Mouse (Mus musculus) heart, postnatal 0 days (tissue): ENCODE measurements at regions not wholly inside any gene's neighbourhood (a gene's known extent, or its start where the extent isn't known, plus 50 kb on each side); places are given as distances from the start of the nearest gene placed in this dataset.

Source experiments
- ATAC-seq: fragments of 200-750 bp; cut with Nextera tagmentation; 2 replicates; pipeline ENCODE4 v1.8.0; 2017; ENCODE audit warnings: low read depth, moderate number of reproducible peaks, moderate library complexity; ENCODE audit not compliant: insufficient read depth
- DNase-seq: peaks from one replicate; pipeline ENCODE4 v3.0.0-alpha.2; 2016; ENCODE audit warnings: low spot score
- H3K27ac ChIP-seq: fragments of 300-500 bp; sonication (generic); 2 replicates; pipeline ENCODE4 v1.5.1; 2014; ENCODE audit warnings: low read depth, mild to moderate bottlenecking
- H3K27me3 ChIP-seq: fragments of 300-500 bp; sonication (generic); 2 replicates; pipeline ENCODE4 v1.6.1; 2014; ENCODE audit warnings: low read length, mixed read lengths; ENCODE audit not compliant: control insufficient read depth, insufficient read depth
- H3K36me3 ChIP-seq: fragments of 300-500 bp; sonication (generic); replicated peaks from 2 replicates; pipeline ENCODE4 v1.6.1; 2014; ENCODE audit warnings: low read length, mixed read lengths; ENCODE audit not compliant: control insufficient read depth, insufficient read depth
- H3K4me1 ChIP-seq: fragments of 300-500 bp; sonication (generic); 2 replicates; pipeline ENCODE4 v1.6.1; 2014; ENCODE audit warnings: antibody characterized with exemption; ENCODE audit not compliant: control insufficient read depth, insufficient read depth
- H3K4me2 ChIP-seq: fragments of 300-500 bp; sonication (generic); 2 replicates; pipeline ENCODE4 v1.6.1; 2014; ENCODE audit warnings: low read depth, mild to moderate bottlenecking, low read length, moderate library complexity
- H3K4me3 ChIP-seq: fragments of 300-500 bp; sonication (generic); 2 replicates; pipeline ENCODE4 v1.5.1; 2014; ENCODE audit warnings: low read depth, low read length
- H3K9ac ChIP-seq: fragments of 300-500 bp; sonication (generic); replicated peaks from 2 replicates; pipeline ENCODE4 v1.6.1; 2014; ENCODE audit warnings: low read depth, low read length, mixed read lengths
- H3K9me3 ChIP-seq: fragments of 300-500 bp; sonication (generic); replicated peaks from 2 replicates; pipeline ENCODE4 v1.6.1; 2016; ENCODE audit warnings: low read length; ENCODE audit not compliant: control insufficient read depth
- CTCF ChIP-seq: IDR thresholded peaks from 2 replicates; pipeline ENCODE4 v1.5.1; 2016; ENCODE audit warnings: antibody characterized with exemption, control low read depth, low read depth
- EP300 ChIP-seq: IDR thresholded peaks from 2 replicates; pipeline ENCODE4 v1.6.1; 2016; ENCODE audit warnings: antibody characterized with exemption, low read depth
- WGBS: fragments of 180-500 bp; shearing (Covaris S2); extraction: QIAGEN DNeasy Blood & Tissue Kit; methylation state at CpG from one replicate; pipeline ENCODE4 v1.1.7; 2014; 5-methylcytosine and 5-hydroxymethylcytosine counted together

DNA sequence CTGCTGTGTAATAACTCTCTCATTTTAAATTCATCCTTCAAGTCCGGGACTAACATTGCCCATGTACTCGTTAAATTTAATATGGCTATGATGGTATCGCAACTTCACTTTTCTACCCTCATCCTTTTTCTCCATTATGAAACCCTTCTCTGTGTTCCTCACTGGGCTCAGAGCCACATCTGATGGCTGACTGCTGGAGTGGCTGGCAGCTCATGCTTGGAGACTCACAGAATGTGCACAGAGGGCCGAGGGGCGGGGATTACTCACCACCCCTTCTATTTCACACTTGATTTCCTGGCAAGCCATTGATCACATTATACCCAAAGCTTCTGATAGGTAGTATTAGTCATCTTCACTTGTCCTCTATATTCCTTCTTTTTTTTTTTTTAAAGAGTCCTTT, 81.1 kb upstream of the Vwde start:
- 87% methylated on average over 5 of the region's 5 CpGs for WGBS
- TF ChIP-seq CTCF, result no peak
- no peak for TF ChIP-seq EP300
- ATAC-seq, result no peak

DNA sequence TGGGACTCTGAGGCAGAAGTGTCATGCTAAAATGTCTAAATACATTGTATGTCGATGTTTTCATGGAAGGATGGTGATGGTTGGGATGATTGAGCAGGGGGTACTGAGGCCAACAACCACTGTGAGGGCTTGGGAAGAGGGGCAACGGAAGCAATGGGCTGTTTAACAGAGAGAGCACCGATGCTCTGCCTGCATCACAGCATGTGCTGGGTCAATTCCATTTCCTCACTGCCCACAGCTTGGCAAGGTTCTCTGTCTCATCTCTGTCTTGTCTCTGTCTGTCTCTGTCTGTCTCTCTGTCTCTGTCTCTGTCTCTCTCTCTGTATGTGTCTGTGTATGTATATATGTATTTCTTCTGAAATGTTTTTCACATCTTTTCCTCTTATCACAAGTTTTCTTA, 73.4 kb upstream of the Vwde start:
- 74% methylated on average over 3 of the region's 3 CpGs for WGBS
- no peak for DNase-seq

More for the DNA sequence above, 81.1 kb upstream of the Vwde start:
- Histone ChIP-seq H3K4me2 (no peak overlapping the region), H3K27ac (no peak overlapping the region), H3K4me1 (no peaks in the 10 kb centered on the region), H3K27me3 (no peaks in the 10 kb centered on the region), H3K9me3 (no peaks in the 10 kb centered on the region), H3K36me3 (no peaks in the 10 kb centered on the region), H3K4me3 (no peak overlapping the region), H3K9ac (no peak overlapping the region)
- DNase-seq, result no peak

DNA sequence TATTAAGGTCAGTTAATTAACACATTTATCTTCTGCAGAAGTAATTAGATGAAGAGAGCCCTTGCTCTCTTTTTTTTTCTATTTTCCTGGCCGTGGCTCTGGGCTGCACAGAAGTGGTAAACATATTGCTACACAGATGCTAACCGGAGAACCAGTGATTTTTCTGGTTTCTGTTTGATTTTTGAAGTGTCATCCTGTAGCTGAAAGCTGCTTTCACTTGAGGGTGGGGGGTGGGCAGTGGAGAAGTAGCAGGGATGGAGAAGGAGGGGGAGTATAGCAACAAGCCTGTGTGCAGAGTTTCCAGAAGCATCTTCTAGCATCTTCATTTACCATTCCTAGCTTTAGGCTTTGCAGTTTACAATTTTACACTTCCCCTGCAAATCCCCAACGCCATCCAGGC, 72.3 kb upstream of the Vwde start:
- no peaks in the 10 kb centered on the region for H3K4me1 ChIP-seq
- TF ChIP-seq EP300, result no peak
- TF ChIP-seq CTCF, result no peak
- 68% methylated on average over 3 of the region's 3 CpGs for WGBS
- no peak for ATAC-seq
- DNase-seq, result no peak
- no peaks in the 10 kb centered on the region for H3K27me3 ChIP-seq
- no peaks in the 10 kb centered on the region for H3K9me3 ChIP-seq
- no peak overlapping the region for H3K27ac ChIP-seq
- no peak overlapping the region for H3K9ac ChIP-seq
- H3K4me3 ChIP-seq, result no peak overlapping the region
- no peaks in the 10 kb centered on the region for H3K36me3 ChIP-seq
- no peak overlapping the region for H3K4me2 ChIP-seq

More for the DNA sequence above, 73.4 kb upstream of the Vwde start:
- no peak overlapping the region for H3K9ac ChIP-seq
- TF ChIP-seq CTCF (no peak), EP300 (no peak)
- H3K4me2 ChIP-seq, result no peak overlapping the region
- H3K36me3 ChIP-seq, result no peaks in the 10 kb centered on the region
- H3K9me3 ChIP-seq, result no peaks in the 10 kb centered on the region
- ATAC-seq, result no peak
- no peaks in the 10 kb centered on the region for H3K4me1 ChIP-seq
- no peak overlapping the region for H3K27ac ChIP-seq
- no peaks in the 10 kb centered on the region for H3K27me3 ChIP-seq
- H3K4me3 ChIP-seq, result no peak overlapping the region

DNA sequence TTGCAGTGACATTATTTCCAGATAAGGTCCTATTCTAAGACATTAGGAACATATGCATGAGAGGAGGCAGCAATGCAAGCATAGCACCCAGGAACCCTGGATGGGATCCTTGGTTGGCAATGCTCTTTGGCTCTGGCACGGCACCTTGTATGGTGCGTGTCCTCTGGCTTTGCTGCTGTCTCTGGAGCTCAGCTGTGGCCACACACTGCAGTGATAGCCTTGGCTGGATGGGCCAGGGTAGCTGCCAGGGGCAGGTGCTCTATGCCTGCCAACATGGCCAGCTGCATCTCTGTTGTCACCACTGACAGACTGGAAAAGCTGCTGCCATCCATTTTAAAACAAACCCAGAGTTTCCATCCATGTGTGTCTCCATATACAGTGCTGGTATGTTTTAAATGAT, 71.3 kb upstream of the Vwde start:
- H3K4me1 ChIP-seq, result no peaks in the 10 kb centered on the region
- no peak for DNase-seq
- H3K9me3 ChIP-seq, result no peaks in the 10 kb centered on the region
- H3K9ac ChIP-seq, result no peak overlapping the region
- no peaks in the 10 kb centered on the region for H3K36me3 ChIP-seq
- TF ChIP-seq EP300 (no peak), CTCF (no peak)
- ATAC-seq, result no peak
- no peak overlapping the region for H3K4me3 ChIP-seq
- H3K4me2 ChIP-seq, result no peak overlapping the region
- WGBS, result 88% methylated on average over 2 of the region's 2 CpGs
- no peaks in the 10 kb centered on the region for H3K27me3 ChIP-seq
- no peak overlapping the region for H3K27ac ChIP-seq

DNA sequence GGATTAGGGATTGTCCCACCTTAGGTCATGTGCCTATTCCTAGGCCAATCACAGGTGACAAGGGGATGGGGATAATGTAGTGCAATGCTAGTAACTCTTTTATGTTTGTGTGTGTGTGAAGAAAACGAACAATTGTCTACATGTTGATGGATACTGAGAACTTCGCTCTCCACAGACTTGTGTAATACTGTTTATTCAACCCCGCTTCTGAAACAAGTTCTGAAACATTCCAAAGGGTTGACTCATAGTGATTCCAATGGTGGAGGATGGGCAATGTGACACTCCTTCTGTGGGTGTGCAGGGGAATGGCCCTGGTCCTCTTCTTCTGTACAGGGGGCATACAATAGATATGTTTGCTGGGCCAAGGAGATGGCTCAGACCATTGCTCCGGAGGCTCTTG, 69.6 kb upstream of the Vwde start:
- H3K9me3 ChIP-seq, result no peaks in the 10 kb centered on the region
- DNase-seq (no peak), ATAC-seq (no peak)
- no peaks in the 10 kb centered on the region for H3K4me1 ChIP-seq
- no peak overlapping the region for H3K9ac ChIP-seq
- H3K4me3 ChIP-seq, result no peak overlapping the region
- no peaks in the 10 kb centered on the region for H3K27me3 ChIP-seq
- H3K4me2 ChIP-seq, result no peak overlapping the region
- no peak overlapping the region for H3K27ac ChIP-seq
- TF ChIP-seq CTCF, result no peak
- no peak for TF ChIP-seq EP300
- no peaks in the 10 kb centered on the region for H3K36me3 ChIP-seq
- 61% methylated on average over 4 of the region's 4 CpGs for WGBS

DNA sequence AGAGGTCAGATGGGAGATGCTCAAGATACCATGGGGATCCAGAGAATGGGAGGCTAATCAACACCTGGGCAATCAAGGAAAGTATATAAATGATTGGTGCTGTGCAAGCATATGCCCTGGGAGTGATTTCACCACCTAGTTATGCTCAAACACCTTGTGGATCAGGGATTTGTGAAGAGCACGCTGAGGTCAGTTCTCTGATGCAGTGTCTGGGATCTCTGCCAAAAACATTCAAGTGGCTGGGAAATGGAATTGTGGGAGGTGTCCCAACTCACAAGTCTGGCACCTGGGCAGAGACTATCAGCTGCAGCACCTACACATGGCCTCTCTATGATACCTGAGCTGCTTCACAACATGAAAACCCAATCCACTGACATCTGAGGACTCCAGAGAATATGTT, 63.7 kb upstream of the Vwde start:
- DNase-seq, result peak; percentile 89
- WGBS, result 0% methylated on average over 1 of the region's 1 CpGs

More for the DNA sequence above, 63.7 kb upstream of the Vwde start:
- Histone ChIP-seq H3K9me3 (no peaks in the 10 kb centered on the region), H3K36me3 (no peaks in the 10 kb centered on the region), H3K9ac (no peak overlapping the region), H3K27me3 (no peaks in the 10 kb centered on the region), H3K27ac (no peak overlapping the region), H3K4me1 (no peaks in the 10 kb centered on the region), H3K4me3 (no peak overlapping the region), H3K4me2 (no peak overlapping the region)
- TF ChIP-seq CTCF, result no peak
- TF ChIP-seq EP300, result no peak
- ATAC-seq, result peak; percentile 87
